Mouse (Mus musculus): ENCODE measurements around the gene Hebp1. TPM values are rescaled to one million over a fixed set of nuclear protein-coding genes. Genes with fewer than 3 reads are reported as not detected.

Gene Hebp1
- total RNA-seq, 2 experiments from 2014 or later = 42.9 to 55.6 TPM

Other genes starting within 250 kb of the Hebp1 start
- 1 to 10 TPM; 3.2 to 8.0 TPM for gene Apold1, start 216.3 kb downstream of the Hebp1 start, total RNA-seq (2021)
- 10 to 100 TPM; 52.9 to 63.8 TPM for gene Ddx47, start 186.4 kb downstream of the Hebp1 start, total RNA-seq (2021)
- gene Gprc5a, start 132.4 kb downstream of the Hebp1 start, total RNA-seq (2021) = under 1 TPM; 0.30 to 0.43 TPM
- not detected for gene Gprc5d, start 79.7 kb downstream of the Hebp1 start, total RNA-seq (2021)
- 100 to 1,000 TPM; 159 to 171 TPM for gene Fam234b, start within 50 bp of the Hebp1 start, total RNA-seq (2021)
- gene Gsg1, start 56.3 kb upstream of the Hebp1 start, total RNA-seq (2021) = not detected
- under 1 TPM in 1 of 2 experiments, not detected in 1; 0.32 TPM for gene Pbp2, start 112.4 kb upstream of the Hebp1 start, total RNA-seq (2021)
- 1 to 10 TPM; 1.3 to 3.7 TPM for gene Emp1, start 164.5 kb upstream of the Hebp1 start, total RNA-seq (2021)

All from left cerebral cortex, postnatal 36 days (tissue).